Mouse (Mus musculus): ENCODE measurements around the gene Top3a.

Gene Top3a

GRCm38 (mm10) chr11:60712040-60712439 lies 65.1 kb downstream of the Top3a start:
- DNase-seq (ENCODE audit: low read depth) = no peak

- DNase-seq (ENCODE audit: low read depth) = no peak
Measured at GRCm38 (mm10) chr11:60711218-60711617, 65.9 kb downstream of the Top3a start.

GRCm38 (mm10) chr11:60709481-60710465 lies 67.4 kb downstream of the Top3a start:
- no peak for DNase-seq (ENCODE audit: low read depth)

- DNase-seq (ENCODE audit: low read depth) = no peak
Measured at GRCm38 (mm10) chr11:60708631-60709030, 68.5 kb downstream of the Top3a start.

- DNase-seq (ENCODE audit: low read depth) = no peak
Measured at GRCm38 (mm10) chr11:60707672-60708071, 69.5 kb downstream of the Top3a start.

GRCm38 (mm10) chr11:60706696-60707480 lies 70.3 kb downstream of the Top3a start:
- no peak for DNase-seq (ENCODE audit: low read depth)

GRCm38 (mm10) chr11:60706076-60706475 lies 71.1 kb downstream of the Top3a start:
- no peak for DNase-seq (ENCODE audit: low read depth)

GRCm38 (mm10) chr11:60705255-60705654 lies 71.9 kb downstream of the Top3a start:
- no peak for DNase-seq (ENCODE audit: low read depth)

GRCm38 (mm10) chr11:60704023-60704880 lies 72.9 kb downstream of the Top3a start:
- DNase-seq (ENCODE audit: low read depth) = no peak

GRCm38 (mm10) chr11:60703131-60703530 lies 74.0 kb downstream of the Top3a start:
- peak; percentile 75 for DNase-seq (ENCODE audit: low read depth)

- DNase-seq (ENCODE audit: low read depth) = no peak
Measured at GRCm38 (mm10) chr11:60701611-60702010, 75.6 kb downstream of the Top3a start.

- peak; percentile 24 for DNase-seq (ENCODE audit: low read depth)
Measured at GRCm38 (mm10) chr11:60700320-60701185, 76.6 kb downstream of the Top3a start.

- peak; percentile 91 for DNase-seq (ENCODE audit: low read depth)
Measured at GRCm38 (mm10) chr11:60699524-60700075, 77.6 kb downstream of the Top3a start, which contains the start of gene Llgl1. Gene Llgl1, plus strand, starts transcription at chr11:60699723.

GRCm38 (mm10) chr11:60698806-60699523 lies 78.2 kb downstream of the Top3a start:
- peak; percentile 48 for DNase-seq (ENCODE audit: low read depth)

GRCm38 (mm10) chr11:60697561-60697960 lies 79.6 kb downstream of the Top3a start:
- peak; percentile 71 for DNase-seq (ENCODE audit: low read depth)

GRCm38 (mm10) chr11:60696165-60696564 lies 81.0 kb downstream of the Top3a start:
- DNase-seq (ENCODE audit: low read depth) = peak; percentile 40

Data from induced T-regulatory cell, adult 2 months (primary cell).